Mouse (Mus musculus): ENCODE results near the gene Rpgrip1.

Gene Rpgrip1

GRCm38 (mm10) chr14:52196230-52197155, 86.0 kb downstream of the Rpgrip1 start:
- intact Hi-C loops (cut with DNase I): no loop called here

- intact Hi-C loops (cut with DNase I): no loop called here
Measured at GRCm38 (mm10) chr14:52197156-52197878, 86.8 kb downstream of the Rpgrip1 start, which contains the start of gene Supt16. TSS of gene Supt16 (minus strand) at chr14:52197416.

- intact Hi-C loops (cut with DNase I): no loop called here
Measured at GRCm38 (mm10) chr14:52198141-52198540, 87.6 kb downstream of the Rpgrip1 start.

- intact Hi-C loops (cut with DNase I): no loop called here
Measured at GRCm38 (mm10) chr14:52199412-52199811, 88.9 kb downstream of the Rpgrip1 start.
